ENCODE assay signal across 8 mouse cellular contexts in genomic region chr3:89228180-89228549, GRCm38 (mm10). TPM values are rescaled to one million over a fixed set of nuclear protein-coding genes. Genes with fewer than 3 reads are reported as not detected.
A peak's percentile ranks its signal among the peaks of the same experiment; 100 is the strongest.
DNase-seq lines count a peak whose midpoint lies in the region; ATAC-seq and TF ChIP-seq lines count a peak whose summit lies in the region.

No protein-coding gene starts in this region.

- TF ChIP-seq POLR2A in kidney, adult 2 months (IDR thresholded peaks at IDR 0.05; ENCODE audit: low read depth, low read length), result no peak
- TF ChIP-seq POLR2A in liver, adult 2 months (IDR thresholded peaks at IDR 0.05; ENCODE audit: extremely low read depth, insufficient read depth, low read length), result no peak

- H3K79me2 ChIP-seq in liver, adult 2 months (ENCODE audit: control insufficient read depth, insufficient read depth, low read length), result no peaks in the 10 kb centered on the region

- H3K27me3 ChIP-seq in embryonic facial prominence, embryonic 13.5 days, result peaks cover 21% of the 10 kb centered on the region
- no peaks in the 10 kb centered on the region for H3K27me3 ChIP-seq in kidney, adult 2 months (replicated peaks; ENCODE audit: control insufficient read depth, insufficient read depth, low read length)
- 0 out of 2 replicates have a peak, but pooled peaks cover 2% of the 10 kb centered on the region for H3K27me3 ChIP-seq in liver, adult 2 months (ENCODE audit: control insufficient read depth, insufficient read depth, low read length)

- H3K36me3 ChIP-seq in embryonic facial prominence, embryonic 13.5 days, result peaks cover 14% of the 10 kb centered on the region
- H3K36me3 ChIP-seq in kidney, adult 2 months (ENCODE audit: control insufficient read depth, insufficient read depth, low read length), result no peaks in the 10 kb centered on the region
- no peaks in the 10 kb centered on the region for H3K36me3 ChIP-seq in liver, adult 2 months (ENCODE audit: control insufficient read depth, insufficient read depth, low read length)

- peak; percentile 87 for DNase-seq in A20 (ENCODE audit: low read depth, low spot score)
- peak; percentile 89 to 91 for DNase-seq in adrenal gland, postnatal 36 days
- DNase-seq in heart, adult 8-10 months (ENCODE audit: low spot score), result peak; percentile 89
- peak; percentile 95 for DNase-seq in kidney, adult 2 months
- peak; percentile 55 for DNase-seq in liver, adult 2 months (ENCODE audit: extremely low read depth, low read depth, low spot score)
- DNase-seq in monocyte, adult 2 months (ENCODE audit: low read depth in 1 of 2, low spot score in 2 of 2), result peak; percentile 58 to 80
- peak; percentile 86 to 89 for DNase-seq in spleen, postnatal 10 days (ENCODE audit: low spot score in 2 of 2)

- no peaks in the 10 kb centered on the region for H3K9me3 ChIP-seq in embryonic facial prominence, embryonic 13.5 days

- H3K4me2 ChIP-seq in embryonic facial prominence, embryonic 13.5 days, result peak overlapping the region; percentile 84

- peak; percentile 95 for TF ChIP-seq CTCF in kidney, adult 2 months (conservative IDR thresholded peaks at IDR 0.05; ENCODE audit: insufficient read depth, insufficient read length, low read depth, low read length)
- TF ChIP-seq CTCF in liver, adult 2 months (IDR thresholded peaks at IDR 0.05; ENCODE audit: low read depth, low read length), result peak; percentile 93

- peaks cover 32% of the 10 kb centered on the region for H3K4me1 ChIP-seq in embryonic facial prominence, embryonic 13.5 days
- H3K4me1 ChIP-seq in kidney, adult 2 months (ENCODE audit: control insufficient read depth, insufficient read depth, low read length), result peaks cover 9% of the 10 kb centered on the region; the same call in 1 of the 2 replicates
- H3K4me1 ChIP-seq in liver, adult 2 months (ENCODE audit: control insufficient read depth, insufficient read depth, low read length), result peaks cover 3% of the 10 kb centered on the region; the same call in 1 of the 2 replicates

- peak overlapping the region; percentile 88 for H3K27ac ChIP-seq in embryonic facial prominence, embryonic 13.5 days
- H3K27ac ChIP-seq in kidney, adult 2 months (ENCODE audit: insufficient read depth, low read depth, low read length), result peak overlapping the region; percentile 95
- peak overlapping the region; percentile 41; the same call in 1 of the 2 replicates for H3K27ac ChIP-seq in liver, adult 2 months (replicated peaks; ENCODE audit: insufficient read depth, low read depth, low read length)

- peak overlapping the region; percentile 60 for H3K9ac ChIP-seq in embryonic facial prominence, embryonic 13.5 days
- H3K9ac ChIP-seq in liver, adult 2 months (ENCODE audit: low read depth, low read length), result peak overlapping the region; percentile 64

- ATAC-seq in embryonic facial prominence, embryonic 13.5 days (ENCODE audit: insufficient number of reproducible peaks, insufficient read depth, low FRiP score, low TSS enrichment, low read depth), result no peak

- peak overlapping the region; percentile 46 for H3K4me3 ChIP-seq in embryonic facial prominence, embryonic 13.5 days
- peak overlapping the region; percentile 73 for H3K4me3 ChIP-seq in kidney, adult 2 months (ENCODE audit: insufficient read depth, low read depth, low read length)
- peak overlapping the region; percentile 53 for H3K4me3 ChIP-seq in liver, adult 2 months (ENCODE audit: insufficient read depth, low read depth, low read length)

- WGBS in embryonic facial prominence, embryonic 13.5 days, result under 1% methylated on average over 19 of the region's 20 CpGs
- WGBS in kidney, adult 2 months, result under 1% methylated on average over 20 of the region's 20 CpGs
- under 1% methylated on average over 20 of the region's 20 CpGs for WGBS in liver, adult 2 months

RNA-seq across cellular contexts. Expression of gene Muc1, which starts 0.7 kb away (rescaled TPM):
- total RNA-seq in adrenal gland, postnatal 36 days (2021), result under 1 TPM in 1 of 2 experiments, not detected in 1; 0.56 TPM
- 1.5 and 1.6 TPM in 2 replicates for polyA plus RNA-seq in embryonic facial prominence, embryonic 13.5 days (2015; fragmentation: Nextera tagmentation; extraction: Ambion mirVana)
- total RNA-seq in heart, adult 8-10 months (2022), result under 1 TPM in 3 of 4 experiments, not detected in 1; 0.13 to 0.63 (median 0.49) TPM
- polyA plus RNA-seq in kidney, adult 2 months (2012; rRNA removed), result 45.9 and 53.8 TPM in 2 replicates
- 0.60 and 1.7 TPM in 2 replicates for total RNA-seq in liver, adult 2 months (2014; rRNA removed)
- polyA plus RNA-seq in liver, adult 2 months (2012; rRNA removed), result 1.3 and 1.7 TPM in 2 replicates

RNA-seq across cellular contexts. Expression of gene Mtx1, which starts 1.3 kb away (rescaled TPM):
- 100 to 1,000 TPM; 136 to 165 TPM for total RNA-seq in adrenal gland, postnatal 36 days (2021)
- 182 and 212 TPM in 2 replicates for polyA plus RNA-seq in embryonic facial prominence, embryonic 13.5 days (2015; fragmentation: Nextera tagmentation; extraction: Ambion mirVana)
- total RNA-seq in heart, adult 8-10 months (2022), result 10 to 100 TPM; 56.4 to 63.5 (median 59.5) TPM
- polyA plus RNA-seq in kidney, adult 2 months (2012; rRNA removed), result 257 and 283 TPM in 2 replicates
- 105 and 122 TPM in 2 replicates for total RNA-seq in liver, adult 2 months (2014; rRNA removed)
- 167 and 187 TPM in 2 replicates for polyA plus RNA-seq in liver, adult 2 months (2012; rRNA removed)

RNA-seq across cellular contexts. Expression of gene Thbs3, which starts 13.2 kb away (rescaled TPM):
- total RNA-seq in adrenal gland, postnatal 36 days (2021), result 10 to 100 TPM in 1 of 2 experiments, 1 to 10 TPM in 1; 7.7 to 11.4 TPM
- 42.0 and 48.1 TPM in 2 replicates for polyA plus RNA-seq in embryonic facial prominence, embryonic 13.5 days (2015; fragmentation: Nextera tagmentation; extraction: Ambion mirVana)
- 1 to 10 TPM; 3.2 to 9.8 (median 4.0) TPM for total RNA-seq in heart, adult 8-10 months (2022)
- 5.0 and 7.9 TPM in 2 replicates for polyA plus RNA-seq in kidney, adult 2 months (2012; rRNA removed)
- total RNA-seq in liver, adult 2 months (2014; rRNA removed), result 0.92 and 1.4 TPM in 2 replicates
- 0.85 and 1.2 TPM in 2 replicates for polyA plus RNA-seq in liver, adult 2 months (2012; rRNA removed)

RNA-seq across cellular contexts. Expression of gene Krtcap2, which starts 17.6 kb away (rescaled TPM):
- 100 to 1,000 TPM; 114 to 139 TPM for total RNA-seq in adrenal gland, postnatal 36 days (2021)
- 300 and 361 TPM in 2 replicates for polyA plus RNA-seq in embryonic facial prominence, embryonic 13.5 days (2015; fragmentation: Nextera tagmentation; extraction: Ambion mirVana)
- 100 to 1,000 TPM in 1 of 4 experiments, 10 to 100 TPM in 3; 87.0 to 108 (median 89.4) TPM for total RNA-seq in heart, adult 8-10 months (2022)
- 142 and 173 TPM in 2 replicates for polyA plus RNA-seq in kidney, adult 2 months (2012; rRNA removed)
- total RNA-seq in liver, adult 2 months (2014; rRNA removed), result 45.1 and 60.3 TPM in 2 replicates
- 157 and 197 TPM in 2 replicates for polyA plus RNA-seq in liver, adult 2 months (2012; rRNA removed)

RNA-seq across cellular contexts. Expression of gene Trim46, which starts 17.9 kb away (rescaled TPM):
- 1 to 10 TPM; 1.3 to 1.6 TPM for total RNA-seq in adrenal gland, postnatal 36 days (2021)
- 7.0 and 9.7 TPM in 2 replicates for polyA plus RNA-seq in embryonic facial prominence, embryonic 13.5 days (2015; fragmentation: Nextera tagmentation; extraction: Ambion mirVana)
- total RNA-seq in heart, adult 8-10 months (2022), result under 1 TPM; 0.34 to 0.87 (median 0.83) TPM
- 9.1 and 10.5 TPM in 2 replicates for polyA plus RNA-seq in kidney, adult 2 months (2012; rRNA removed)
- 0.07 and 0.18 TPM in 2 replicates for total RNA-seq in liver, adult 2 months (2014; rRNA removed)
- polyA plus RNA-seq in liver, adult 2 months (2012; rRNA removed), result 0.16 and 0.25 TPM in 2 replicates

Comparison
In these comparisons a context has a peak if more than half of its experiments do, and no peak if none do; other contexts are left out.
1. H3K27ac ChIP-seq: peak in every context shown above with its lines; median percentile 95 in kidney, adult 2 months; 88 in embryonic facial prominence, embryonic 13.5 days; 41 in liver, adult 2 months.